Mouse (Mus musculus) cortical plate, adult 2 months (tissue): ENCODE results near the gene Lpcat1. TPM values are rescaled to one million over a fixed set of nuclear protein-coding genes. Genes with fewer than 3 reads are reported as not detected.

Experiments
- H3K27ac ChIP-seq: fragments of 200-500 bp; 2 replicates; pipeline ENCODE4 v1.5.1; 2012; ENCODE audit warnings: low read length, control low read depth, inconsistent platforms; ENCODE audit not compliant: insufficient read depth
- H3K4me1 ChIP-seq: fragments of 200-500 bp; 2 replicates; pipeline ENCODE4 v1.6.1; 2011; ENCODE audit warnings: low read length; ENCODE audit not compliant: control insufficient read depth, insufficient read depth
- H3K4me3 ChIP-seq: fragments of 200-500 bp; 2 replicates; pipeline ENCODE4 v1.5.1; 2011; ENCODE audit warnings: mild to moderate bottlenecking, low read length, control low read depth; ENCODE audit not compliant: insufficient read depth
- CTCF ChIP-seq: fragments of 200-500 bp; IDR thresholded peaks from 2 replicates; pipeline ENCODE4 v1.5.1; 2011; ENCODE audit warnings: mild to moderate bottlenecking, control low read depth, low read length; ENCODE audit not compliant: insufficient read depth; ENCODE audit errors: extremely low read depth
- POLR2A ChIP-seq: fragments of 200-500 bp; IDR thresholded peaks from 2 replicates; pipeline ENCODE4 v1.6.1; 2011; ENCODE audit warnings: mild to moderate bottlenecking, low read length, control low read depth; ENCODE audit not compliant: insufficient read depth; ENCODE audit errors: extremely low read depth
- polyA plus RNA-seq: library from polyadenylated mRNA; depleted of rRNA; stranded (reverse); fragments of >200 nt; gene quantifications from 2 replicates; pipeline ENCODE4 v1.2.3, GENCODE M21; 2012; rRNA removed

Gene Lpcat1
- polyA plus RNA-seq, 1 experiment, result 39.6 TPM

GRCm38 (mm10) chr13:73509869-73510268 lies 42.9 kb downstream of the Lpcat1 start:
- no peak for TF ChIP-seq CTCF
- TF ChIP-seq POLR2A, result no peak
- H3K27ac ChIP-seq, result no peak overlapping the region
- H3K4me3 ChIP-seq, result no peak overlapping the region
- no peaks in the 10 kb centered on the region for H3K4me1 ChIP-seq

DNA sequence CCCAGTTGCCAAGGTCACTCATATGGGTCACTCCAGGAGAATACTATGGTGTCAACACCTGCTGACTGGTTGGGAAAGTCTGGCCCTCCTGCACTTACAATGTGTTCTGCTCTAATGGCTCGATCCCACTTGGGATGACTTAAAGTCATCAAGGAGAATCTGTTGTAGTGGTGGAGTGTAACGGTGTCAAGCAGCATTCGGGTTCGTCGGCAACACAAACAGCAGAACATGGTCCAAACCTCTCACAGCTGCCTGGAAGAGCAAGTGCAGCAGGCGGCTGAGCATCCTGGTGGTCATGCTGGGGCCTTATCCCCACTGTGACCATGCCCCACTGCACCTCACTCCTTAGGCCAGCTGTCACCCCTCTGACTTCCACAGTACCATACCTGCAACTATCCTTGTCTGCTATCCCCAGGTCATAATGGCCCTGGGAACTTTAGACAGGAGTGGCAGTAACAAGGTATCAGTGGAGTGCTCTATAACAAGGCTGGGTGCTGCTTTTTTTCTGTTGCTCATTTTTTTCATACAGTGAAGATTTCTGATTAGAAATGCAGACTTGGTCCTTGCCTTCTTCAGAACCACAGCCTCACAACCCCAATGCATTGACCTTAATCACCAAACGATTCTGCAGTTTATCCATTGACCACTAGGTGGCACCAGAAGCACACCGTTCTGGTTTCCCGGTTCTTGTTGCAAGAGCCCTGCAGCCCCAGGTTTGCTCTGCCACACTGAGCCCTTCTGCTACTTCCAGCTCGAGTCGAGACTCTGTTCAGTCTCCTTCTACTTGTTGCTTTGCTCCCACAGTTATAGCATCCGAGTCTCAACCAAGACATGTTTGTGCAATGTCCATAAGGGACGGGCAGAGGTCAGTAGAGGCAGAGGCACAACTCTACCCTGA lies 46.0 kb downstream of the Lpcat1 start:
- no peak overlapping the region for H3K27ac ChIP-seq
- H3K4me1 ChIP-seq, result no peaks in the 10 kb centered on the region
- no peak overlapping the region for H3K4me3 ChIP-seq
- TF ChIP-seq POLR2A (no peak), CTCF (peak; percentile 91)

DNA sequence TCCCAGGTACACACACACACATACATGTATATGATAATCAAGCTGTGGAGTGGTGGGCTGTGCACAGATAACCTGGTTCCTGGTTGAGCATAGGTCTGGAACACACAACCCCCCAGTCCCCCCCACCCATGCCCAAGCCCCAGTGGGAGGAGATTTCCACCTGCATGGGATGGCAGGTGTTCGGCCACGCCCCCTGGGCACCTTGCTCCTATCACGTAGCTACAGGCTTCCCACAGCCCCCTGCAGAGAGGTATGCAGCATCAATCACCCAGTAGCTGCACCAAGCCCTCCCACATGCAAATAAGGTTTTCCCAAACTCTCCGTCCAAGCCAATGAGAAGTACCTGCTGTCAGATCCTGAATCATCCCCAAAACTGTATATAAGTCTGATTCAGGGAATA lies 49.9 kb downstream of the Lpcat1 start:
- TF ChIP-seq CTCF (no peak), POLR2A (no peak)
- no peaks in the 10 kb centered on the region for H3K4me1 ChIP-seq

GRCm38 (mm10) chr13:73533716-73534115 lies 66.7 kb downstream of the Lpcat1 start:
- H3K4me3 ChIP-seq, result no peak overlapping the region
- H3K27ac ChIP-seq, result no peak overlapping the region
- TF ChIP-seq CTCF (no peak), POLR2A (no peak)
- H3K4me1 ChIP-seq, result no peaks in the 10 kb centered on the region

More for the DNA sequence above, 49.9 kb downstream of the Lpcat1 start:
- Histone ChIP-seq H3K27ac (no peak overlapping the region), H3K4me3 (no peak overlapping the region)

DNA sequence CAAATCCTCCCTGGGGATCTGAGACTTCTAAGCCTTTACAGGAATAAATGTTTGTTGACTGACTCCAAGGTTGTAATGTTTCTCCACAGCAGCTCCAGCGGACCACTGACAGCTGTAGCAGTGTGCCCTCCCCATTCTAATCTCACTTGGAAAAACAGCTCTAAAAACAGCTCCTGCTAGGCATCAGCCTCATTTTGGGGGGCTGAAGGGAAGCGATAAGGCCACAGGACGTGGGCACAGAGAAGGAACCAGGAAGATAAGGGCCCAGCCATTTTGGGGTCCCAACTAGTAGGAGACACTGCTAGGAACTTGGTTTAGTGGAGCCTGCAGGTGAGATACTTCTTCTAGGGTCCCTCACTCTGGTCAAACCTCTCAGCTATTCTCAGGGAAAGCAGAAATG lies 68.3 kb downstream of the Lpcat1 start:
- H3K4me1 ChIP-seq, result no peaks in the 10 kb centered on the region
- no peak for TF ChIP-seq CTCF
- TF ChIP-seq POLR2A, result no peak
- no peak overlapping the region for H3K4me3 ChIP-seq
- H3K27ac ChIP-seq, result no peak overlapping the region

- Histone ChIP-seq H3K27ac (no peak within 1 kb of the TSS), H3K4me3 (peak within 1 kb of the TSS; percentile 12; the same call in 1 of the 2 replicates), H3K4me1 (no peaks in the 10 kb centered on the region)
- TF ChIP-seq POLR2A, result no peak
- TF ChIP-seq CTCF, result no peak
These were observed 69.4 kb downstream of the Lpcat1 start, which contains the start of gene Slc6a3 for GRCm38 (mm10) chr13:73536403-73536821. Slc6a3 (plus strand) TSS chr13:73536747.

- TF ChIP-seq POLR2A (no peak), CTCF (no peak)
- peak overlapping the region; percentile 12; the same call in 1 of the 2 replicates for H3K4me3 ChIP-seq
- H3K27ac ChIP-seq, result no peak overlapping the region
- no peaks in the 10 kb centered on the region for H3K4me1 ChIP-seq
These were observed 69.8 kb downstream of the Lpcat1 start for GRCm38 (mm10) chr13:73536824-73537223.

GRCm38 (mm10) chr13:73564201-73564600 lies 97.2 kb downstream of the Lpcat1 start:
- H3K27ac ChIP-seq, result no peak overlapping the region
- H3K4me3 ChIP-seq, result no peak overlapping the region
- H3K4me1 ChIP-seq, result no peaks in the 10 kb centered on the region
- TF ChIP-seq POLR2A (no peak), CTCF (no peak)

Other genes starting within 250 kb of the Lpcat1 start
- gene Irx4, start 206.7 kb upstream of the Lpcat1 start, polyA plus RNA-seq, result not detected in 2 replicates
- gene Mrpl36, start 138.7 kb upstream of the Lpcat1 start, polyA plus RNA-seq, result 72.1 and 75.0 TPM in 2 replicates
- gene Ndufs6, start 138.7 kb upstream of the Lpcat1 start, polyA plus RNA-seq, result 268 and 274 TPM in 2 replicates
- 0.04 and 0.08 TPM in 2 replicates for gene Slc6a3, start 69.5 kb downstream of the Lpcat1 start, polyA plus RNA-seq
- gene Clptm1l, start 136.8 kb downstream of the Lpcat1 start, polyA plus RNA-seq, result 136 and 147 TPM in 2 replicates
- gene Tert, start 159.7 kb downstream of the Lpcat1 start, polyA plus RNA-seq, result 3.0 and 3.3 TPM in 2 replicates
- gene Slc6a18, start 210.8 kb downstream of the Lpcat1 start, polyA plus RNA-seq, result 0.02 TPM in 1 of 2 replicates, not detected in the other
- 0.28 and 0.79 TPM in 2 replicates for gene Slc6a19, start 237.7 kb downstream of the Lpcat1 start, polyA plus RNA-seq